Mouse (Mus musculus) Patski (cell line): Measurements from ENCODE around the gene Diras2. TPM values are rescaled to one million over a fixed set of nuclear protein-coding genes. Genes with fewer than 3 reads are reported as not detected.

Experiments used
- ATAC-seq: fragments of 100-300 bp; one replicate; pipeline ENCODE4 v1.8.0; 2021
- CTCF ChIA-PET: fragments of 350-600 bp; sonication (Branson Sonifier 250); formaldehyde crosslinking; loops from one replicate; lab custom pipeline; 2022; ENCODE audit warnings: inconsistent platforms; lab: Charles Lee
- POLR2A ChIA-PET: fragments of 350-600 bp; sonication (Branson Sonifier 250); formaldehyde crosslinking; loops from one replicate; lab custom pipeline; 2022; ENCODE audit warnings: antibody characterized with exemption, inconsistent platforms; lab: Charles Lee
- DNase-seq: peaks from one replicate; pipeline ENCODE4 v3.0.0-alpha.2; 2011; ENCODE audit warnings: low read depth, low spot score
- H3K27me3 ChIP-seq: fragments of 371-371 bp; one replicate; pipeline ENCODE4 v1.5.1; 2021
- CTCF ChIP-seq: fragments of 100-300 bp; IDR thresholded peaks from one replicate; pipeline ENCODE4 v1.5.1; 2021
- in situ Hi-C: fragments of 300-500 bp; cut with MboI; formaldehyde crosslinking; loops from 3 replicates; pipeline ENCODE4 v1.11.1; 2018; ENCODE audit warnings: low pct_unique_long_range_greater_than_20kb, mixed read lengths
- polyA plus RNA-seq: library from polyadenylated mRNA; unstranded; gene quantifications from one replicate; pipeline ENCODE4 v1.2.3, GENCODE M21; 2021

Diras2 gene
- polyA plus RNA-seq, 1 experiment from 2014 or later, result not detected

DNA sequence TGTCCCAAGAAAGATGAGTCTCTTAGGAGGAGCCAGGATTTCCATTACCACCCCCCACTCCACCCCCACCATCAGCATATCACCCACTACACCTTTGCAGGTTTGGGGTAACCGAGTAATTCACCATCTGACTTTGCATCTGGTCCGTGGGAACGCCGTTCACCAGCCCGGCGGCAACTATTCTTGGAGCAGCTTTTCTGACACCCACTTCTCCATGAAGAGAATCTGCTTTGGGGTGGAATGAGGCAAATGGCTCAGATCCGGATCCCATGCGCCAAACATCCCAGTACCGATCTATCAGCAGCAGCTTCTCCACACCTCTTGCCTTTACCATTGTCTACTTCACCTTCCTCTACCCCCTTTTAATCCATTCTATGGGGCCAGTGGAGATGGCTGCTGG lies 39.2 kb upstream of the Diras2 start:
- H3K27me3 ChIP-seq, result no peaks in the 10 kb centered on the region
- ChIA-PET CTCF (no interaction called here), POLR2A (no interaction called here)
- TF ChIP-seq CTCF, result no peak
- in situ Hi-C loops, result no loop called here
- ATAC-seq (no peak), DNase-seq (no peak)

DNA sequence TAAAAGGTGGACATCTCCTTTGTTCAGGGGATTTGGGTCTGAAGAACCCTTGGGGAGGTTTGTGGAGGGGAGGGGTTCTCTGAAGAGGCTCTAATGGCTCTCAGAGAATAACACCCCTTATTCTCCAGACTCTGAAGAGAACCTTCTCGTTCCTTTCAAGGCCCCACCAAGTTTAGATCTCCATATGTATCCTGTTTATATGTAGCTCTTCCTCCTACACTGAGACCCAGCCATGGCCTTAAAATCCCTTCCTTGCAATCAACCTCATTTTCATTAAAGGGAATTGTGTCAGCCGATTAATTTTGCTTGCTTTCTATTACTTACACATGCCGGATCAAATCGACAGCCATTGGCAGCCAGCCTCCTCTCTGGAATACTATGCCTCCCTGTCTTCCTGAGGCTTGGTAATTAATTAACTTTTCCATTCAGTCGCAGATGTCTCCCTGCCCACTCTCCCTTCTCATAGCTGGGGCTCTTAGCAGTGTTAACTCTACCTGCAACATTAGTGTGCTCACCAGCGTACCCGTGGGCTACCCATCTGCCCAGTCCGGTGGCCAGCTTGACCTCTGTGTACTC lies 38.2 kb upstream of the Diras2 start:
- DNase-seq, result no peak
- no peak for TF ChIP-seq CTCF
- no peak for ATAC-seq
- ChIA-PET CTCF (no interaction called here), POLR2A (no interaction called here)
- in situ Hi-C loops, result no loop called here
- no peaks in the 10 kb centered on the region for H3K27me3 ChIP-seq

DNA sequence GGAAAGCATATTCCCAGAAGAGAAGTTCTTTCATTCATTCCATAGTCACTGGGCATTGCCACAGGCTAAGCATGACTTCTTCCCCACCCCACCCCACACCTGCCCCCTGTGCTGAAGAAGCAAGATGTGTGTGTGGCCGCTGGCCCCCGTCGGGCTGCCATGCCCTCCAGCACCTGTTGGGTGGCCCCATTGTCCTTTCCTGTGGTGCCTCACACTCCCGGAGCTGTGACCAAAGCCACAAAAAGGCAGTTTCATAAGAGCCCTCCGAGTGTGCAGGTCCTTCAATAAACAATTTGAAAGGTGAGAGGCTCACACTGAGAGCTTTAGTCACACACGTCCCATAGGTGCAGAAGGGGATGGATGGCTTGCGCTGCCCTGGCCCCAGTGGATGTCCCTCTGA lies 35.7 kb upstream of the Diras2 start:
- no peak for ATAC-seq
- CTCF ChIA-PET, result interaction anchor here (0.7 to 1.9 kb wide), 3 partner anchors 10 to 313 kb away, joined by 3 to 14 read pairs (median 3); no protein-coding TSS in a partner anchor

DNA sequence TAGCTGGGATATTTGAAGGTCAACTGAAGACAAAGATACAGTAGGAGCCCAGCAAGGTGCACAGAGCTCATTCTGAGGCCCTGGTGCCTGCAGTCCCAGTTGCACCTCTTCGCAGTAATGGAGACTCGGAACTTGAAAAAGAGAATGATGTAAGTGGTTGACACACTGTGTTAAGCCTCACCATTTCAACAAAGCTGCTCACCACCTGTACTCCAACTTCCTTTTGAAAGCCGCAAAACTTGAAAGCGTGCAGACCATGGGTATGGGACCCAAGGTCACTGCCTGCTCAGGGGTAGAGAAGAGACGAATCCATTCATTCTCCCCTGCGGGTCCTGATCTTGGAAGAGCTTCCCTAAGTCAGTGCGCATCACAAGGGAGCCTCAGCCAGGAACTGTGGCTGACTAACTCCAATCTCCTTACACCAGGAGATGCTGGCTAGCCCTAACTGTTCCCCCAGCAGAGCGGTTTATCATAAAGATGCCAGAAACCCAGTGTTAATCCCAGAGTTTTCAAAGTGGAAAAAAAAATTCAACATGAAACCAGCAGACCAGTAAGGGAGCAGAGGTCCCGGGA lies 35.2 kb upstream of the Diras2 start:
- no peak for ATAC-seq
- CTCF ChIA-PET, result interaction anchor here (1.5 to 1.9 kb wide), 2 partner anchors 10 to 313 kb away, joined by 3 to 14 read pairs; no protein-coding TSS in a partner anchor
- no peak for DNase-seq
- in situ Hi-C loops, result no loop called here
- no peaks in the 10 kb centered on the region for H3K27me3 ChIP-seq
- no peak for TF ChIP-seq CTCF
- POLR2A ChIA-PET, result no interaction called here

More for the DNA sequence above, 35.7 kb upstream of the Diras2 start:
- in situ Hi-C loops, result no loop called here
- POLR2A ChIA-PET, result no interaction called here
- no peak for TF ChIP-seq CTCF
- no peak for DNase-seq
- H3K27me3 ChIP-seq, result no peaks in the 10 kb centered on the region

DNA sequence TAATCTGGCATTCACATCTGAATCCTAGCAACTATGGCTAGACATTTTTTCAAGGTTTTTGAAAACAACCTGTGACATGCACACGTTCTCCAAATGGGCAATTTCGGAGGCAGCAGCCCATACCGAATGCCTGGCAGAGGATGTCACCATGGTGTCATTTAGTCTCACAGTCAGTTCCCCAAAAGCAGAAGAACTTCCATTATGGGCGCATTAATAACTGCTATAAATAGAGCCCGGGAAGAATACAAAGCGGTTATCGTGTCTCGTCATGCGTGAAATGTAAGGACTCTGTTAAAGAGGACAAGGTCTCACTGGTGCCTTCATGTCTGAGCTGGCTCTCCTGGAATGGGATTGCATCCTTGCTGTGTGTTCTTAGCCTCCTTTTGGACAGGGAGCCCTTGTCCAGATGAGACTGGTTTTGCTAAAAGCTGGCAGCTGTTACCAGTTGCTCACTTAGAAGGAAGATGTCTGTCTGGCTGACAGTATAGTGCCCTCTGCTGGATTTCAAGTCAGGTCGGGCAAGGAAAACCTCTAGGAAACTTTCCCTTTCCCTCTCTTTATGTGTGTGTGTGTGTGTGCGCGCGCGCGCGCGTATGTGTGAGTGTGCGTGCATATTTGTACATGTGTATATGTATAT lies 34.1 kb upstream of the Diras2 start:
- ChIA-PET CTCF (interaction anchor here (1.9 kb wide), 1 partner anchor 312 kb away, joined by 14 read pairs; no protein-coding TSS in a partner anchor), POLR2A (no interaction called here)
- in situ Hi-C loops, result no loop called here
- DNase-seq, result no peak
- TF ChIP-seq CTCF, result peak; percentile 66
- ATAC-seq, result no peak
- no peaks in the 10 kb centered on the region for H3K27me3 ChIP-seq

DNA sequence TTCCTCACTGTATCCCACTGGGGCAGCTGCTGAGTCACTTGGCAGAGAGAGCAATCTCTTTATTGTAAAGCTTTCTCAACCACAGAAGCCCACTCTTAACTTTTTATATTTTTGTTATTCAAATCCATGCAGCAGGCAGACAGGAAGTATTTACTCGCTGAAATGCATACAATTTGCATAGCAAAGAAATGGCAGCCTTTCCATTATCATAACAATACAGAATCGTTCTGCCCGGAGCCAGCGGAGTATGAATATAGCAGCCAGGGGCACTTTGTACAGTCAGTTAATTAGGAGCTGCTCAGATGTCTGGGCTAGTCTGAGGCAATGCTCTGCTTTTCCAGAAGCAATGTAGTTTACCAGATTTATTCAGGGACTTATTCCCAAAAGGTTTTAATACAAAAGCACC lies 31.1 kb upstream of the Diras2 start:
- no peak for TF ChIP-seq CTCF
- in situ Hi-C loops, result no loop called here
- no peak for ATAC-seq
- H3K27me3 ChIP-seq, result no peaks in the 10 kb centered on the region
- ChIA-PET CTCF (no interaction called here), POLR2A (no interaction called here)
- no peak for DNase-seq

DNA sequence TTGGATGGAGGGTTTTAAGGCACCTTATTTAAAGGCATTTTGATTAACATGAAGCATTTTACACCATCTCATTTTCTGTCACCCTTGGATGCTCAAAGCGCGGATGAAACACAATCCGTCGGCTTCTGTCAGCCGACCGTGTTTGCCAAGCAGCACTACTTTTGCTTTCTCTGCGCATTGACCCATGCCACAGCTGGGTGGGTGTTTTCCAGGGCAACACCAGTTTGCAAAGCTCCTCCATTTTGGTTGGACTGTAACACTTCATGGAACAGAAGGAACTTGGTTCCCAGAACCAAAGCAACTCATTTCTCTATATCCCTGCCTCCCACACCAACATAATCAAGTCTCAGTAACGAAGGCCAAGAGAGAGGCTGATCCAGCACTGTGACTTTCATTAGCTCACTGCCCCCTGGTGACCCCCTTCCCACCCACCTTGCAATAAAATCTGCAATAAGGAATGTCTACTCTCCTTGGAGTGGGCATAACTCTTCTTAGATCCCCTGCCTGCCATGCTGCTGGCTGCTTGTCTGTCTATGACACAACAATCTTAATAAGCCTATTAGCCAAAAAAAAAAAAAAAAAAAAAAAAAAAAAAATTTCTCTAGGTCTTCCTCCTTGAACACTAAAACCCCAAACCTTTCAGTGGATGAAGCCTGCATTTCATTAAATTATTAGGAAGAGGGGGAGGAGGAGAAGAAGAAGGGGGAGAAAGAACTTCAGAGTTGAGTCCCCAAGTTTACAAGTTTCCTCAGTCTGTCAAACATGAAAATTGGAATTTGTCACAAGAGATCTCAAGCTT lies 30.5 kb upstream of the Diras2 start:
- ATAC-seq (no peak), DNase-seq (no peak)
- no peak for TF ChIP-seq CTCF
- H3K27me3 ChIP-seq, result no peaks in the 10 kb centered on the region
- in situ Hi-C loops, result no loop called here
- ChIA-PET CTCF (interaction anchor here (1.4 kb wide), 1 partner anchor 10 kb away, joined by 4 read pairs; no protein-coding TSS in a partner anchor), POLR2A (no interaction called here)

DNA sequence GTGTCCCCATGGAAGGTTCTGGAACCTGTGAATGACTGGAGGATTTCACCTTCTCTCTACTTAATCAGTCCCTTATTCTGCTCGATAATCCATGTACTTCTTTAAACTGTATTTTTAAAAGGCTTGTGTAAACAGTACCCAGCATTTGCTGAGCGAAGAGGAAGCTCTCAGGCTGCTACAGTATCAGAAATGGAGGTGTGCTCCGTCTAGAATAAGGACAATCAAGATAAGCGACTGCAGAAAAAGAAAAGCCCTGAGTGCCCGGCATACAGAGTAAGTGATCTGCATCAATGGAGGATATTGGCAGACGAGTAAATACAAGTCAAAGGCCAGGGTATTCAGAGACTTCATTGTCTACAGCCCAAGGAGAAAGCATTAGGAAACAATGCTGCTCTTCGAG lies 26.3 kb upstream of the Diras2 start:
- POLR2A ChIA-PET, result no interaction called here
- no peak for ATAC-seq
- H3K27me3 ChIP-seq, result no peaks in the 10 kb centered on the region
- no peak for TF ChIP-seq CTCF
- in situ Hi-C loops, result no loop called here
- CTCF ChIA-PET, result no interaction called here
- no peak for DNase-seq

DNA sequence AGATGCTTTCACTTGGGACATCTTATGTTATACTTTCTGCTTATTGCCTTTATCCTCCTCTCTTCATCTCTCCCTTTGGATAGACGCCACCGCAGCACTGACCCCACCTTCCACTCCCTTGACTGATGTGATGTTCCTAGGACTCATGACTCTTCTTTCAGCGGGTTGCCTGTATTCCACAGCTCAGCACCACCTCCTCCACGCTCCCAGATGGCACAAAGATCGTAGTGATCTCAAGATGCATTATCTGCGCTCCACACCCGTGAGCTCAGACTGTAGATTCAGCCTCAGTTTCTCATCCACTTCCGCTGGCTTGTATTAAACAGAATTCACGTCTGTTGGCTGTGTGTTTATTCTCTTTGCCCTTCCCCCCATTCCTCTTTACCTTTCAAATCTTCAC lies 23.6 kb upstream of the Diras2 start:
- in situ Hi-C loops, result no loop called here
- no peaks in the 10 kb centered on the region for H3K27me3 ChIP-seq
- DNase-seq (no peak), ATAC-seq (no peak)
- POLR2A ChIA-PET, result interaction anchor here (0.6 kb wide), 1 partner anchor 13 kb away, joined by 4 read pairs; no protein-coding TSS in a partner anchor
- CTCF ChIA-PET, result no interaction called here
- no peak for TF ChIP-seq CTCF

DNA sequence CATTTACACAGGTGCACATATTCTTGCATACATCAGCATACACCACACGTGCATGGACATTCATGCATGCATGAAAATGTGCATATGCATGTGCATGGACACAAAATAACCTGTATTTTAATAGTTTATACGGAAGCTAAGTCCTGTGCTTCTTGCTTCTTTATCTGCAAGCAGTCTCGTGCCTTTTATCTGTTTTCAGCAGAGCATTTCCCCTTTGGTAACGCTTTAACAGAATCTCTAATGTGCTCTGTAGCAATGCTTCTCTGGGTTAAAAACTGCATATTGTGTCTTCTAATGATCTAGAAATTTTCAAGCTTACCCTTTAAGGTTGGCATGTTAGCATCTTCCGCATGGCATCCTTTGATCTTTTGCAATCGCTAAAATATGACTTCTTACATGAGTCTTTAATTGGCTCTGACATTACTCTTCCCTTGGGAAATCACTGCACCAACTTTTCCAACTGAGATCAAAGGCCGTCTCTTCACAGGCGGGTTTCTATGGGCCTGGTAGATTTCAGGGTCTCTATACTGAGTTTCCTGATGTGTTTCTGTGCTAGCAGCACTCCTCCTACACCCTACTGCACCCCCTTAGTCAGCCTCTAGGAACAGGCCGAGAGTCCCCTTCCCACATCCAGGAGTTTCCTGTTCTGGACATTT lies 21.9 kb upstream of the Diras2 start:
- no peak for ATAC-seq
- TF ChIP-seq CTCF, result no peak
- POLR2A ChIA-PET, result no interaction called here
- in situ Hi-C loops, result no loop called here
- DNase-seq, result no peak
- CTCF ChIA-PET, result no interaction called here
- no peaks in the 10 kb centered on the region for H3K27me3 ChIP-seq
